Mouse (Mus musculus): ENCODE measurements around the gene Tmie.

The Tmie gene

GRCm38 (mm10) chr9:110879998-110880561 is at the start of gene Tmie:
Tmie (minus strand) TSS chr9:110880113.
- no peak for DNase-seq (ENCODE audit: low spot score in 2 of 2)

GRCm38 (mm10) chr9:110922759-110923158 is 42.8 kb upstream of the Tmie start:
- DNase-seq (ENCODE audit: low spot score in 2 of 2), result peak; percentile 61 to 85

DNA sequence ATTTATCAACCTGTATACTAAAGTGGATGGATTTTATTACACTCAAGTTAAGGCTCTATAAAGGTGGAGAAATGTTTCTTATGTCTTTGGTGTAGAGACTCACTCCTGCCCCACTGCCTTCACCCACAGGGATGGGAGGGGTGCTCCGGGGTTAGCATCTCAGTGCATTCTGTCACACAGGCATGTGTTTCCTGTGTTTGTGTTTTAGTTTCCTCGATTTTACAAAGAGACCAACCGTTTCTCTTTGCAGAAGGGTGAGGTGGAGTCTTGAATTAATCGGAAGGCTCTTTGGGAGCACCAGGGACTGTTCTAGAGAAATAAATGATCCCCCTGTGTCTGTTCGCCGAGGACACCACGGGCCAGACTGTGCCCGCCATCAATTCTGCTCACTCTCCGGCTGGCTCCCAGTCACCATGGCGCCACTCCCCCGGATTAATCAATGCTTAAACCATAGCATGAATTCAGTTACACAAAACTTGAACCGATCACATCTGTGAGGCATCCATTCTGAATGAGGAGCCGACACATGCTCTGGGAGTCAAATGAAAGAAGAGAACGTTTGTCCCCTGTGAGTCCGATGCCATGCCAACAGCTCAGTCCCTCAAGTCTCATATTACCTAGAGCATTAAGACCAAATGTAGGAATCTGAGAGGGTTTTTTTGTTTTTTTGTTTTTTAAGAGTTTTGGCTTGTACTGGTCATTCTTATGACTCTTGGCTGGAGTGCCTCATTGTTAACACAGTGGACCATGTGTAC is 40.9 kb upstream of the Tmie start:
- DNase-seq (ENCODE audit: low spot score in 2 of 2), result no peak

- DNase-seq (ENCODE audit: low spot score in 2 of 2), result no peak
Observed at GRCm38 (mm10) chr9:110916786-110917185, 36.9 kb upstream of the Tmie start, which contains the start of gene Fam240a. Fam240a (minus strand) TSS chr9:110916861.

- no peak for DNase-seq (ENCODE audit: low spot score in 2 of 2)
Observed at GRCm38 (mm10) chr9:110915466-110915865, 35.6 kb upstream of the Tmie start.

GRCm38 (mm10) chr9:110914631-110915236 is 34.8 kb upstream of the Tmie start:
- DNase-seq (ENCODE audit: low spot score in 2 of 2), result no peak

- no peak for DNase-seq (ENCODE audit: low spot score in 2 of 2)
Observed at GRCm38 (mm10) chr9:110909371-110909967, 29.6 kb upstream of the Tmie start.

DNA sequence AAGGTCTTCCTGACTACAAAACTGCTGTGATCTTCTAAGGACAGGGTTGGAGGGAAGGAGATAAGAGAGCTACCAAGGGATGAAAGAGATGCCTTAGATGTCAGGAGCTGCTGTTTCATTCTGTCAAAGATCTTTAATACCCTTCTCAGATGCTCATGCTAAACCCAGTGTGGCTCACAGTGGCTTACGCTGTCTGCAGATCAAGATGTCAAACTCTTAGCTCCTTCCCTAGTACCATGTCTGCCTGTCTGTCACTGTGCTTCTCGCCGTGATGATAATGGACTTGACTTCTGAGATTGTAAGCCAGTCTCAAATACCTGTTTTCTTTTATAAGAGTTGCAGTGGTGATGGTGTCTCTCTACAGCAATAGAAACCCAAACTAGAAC is 28.7 kb upstream of the Tmie start:
- no peak for DNase-seq (ENCODE audit: low spot score in 2 of 2)

GRCm38 (mm10) chr9:110907838-110908630 is 28.1 kb upstream of the Tmie start:
- no peak for DNase-seq (ENCODE audit: low spot score in 2 of 2)

GRCm38 (mm10) chr9:110907201-110907837 is 27.4 kb upstream of the Tmie start:
- DNase-seq (ENCODE audit: low spot score in 2 of 2), result no peak

GRCm38 (mm10) chr9:110902271-110902670 is 22.4 kb upstream of the Tmie start:
- no peak for DNase-seq (ENCODE audit: low spot score in 2 of 2)

- DNase-seq (ENCODE audit: low spot score in 2 of 2), result no peak
Observed at GRCm38 (mm10) chr9:110901204-110901603, 21.3 kb upstream of the Tmie start.

DNA sequence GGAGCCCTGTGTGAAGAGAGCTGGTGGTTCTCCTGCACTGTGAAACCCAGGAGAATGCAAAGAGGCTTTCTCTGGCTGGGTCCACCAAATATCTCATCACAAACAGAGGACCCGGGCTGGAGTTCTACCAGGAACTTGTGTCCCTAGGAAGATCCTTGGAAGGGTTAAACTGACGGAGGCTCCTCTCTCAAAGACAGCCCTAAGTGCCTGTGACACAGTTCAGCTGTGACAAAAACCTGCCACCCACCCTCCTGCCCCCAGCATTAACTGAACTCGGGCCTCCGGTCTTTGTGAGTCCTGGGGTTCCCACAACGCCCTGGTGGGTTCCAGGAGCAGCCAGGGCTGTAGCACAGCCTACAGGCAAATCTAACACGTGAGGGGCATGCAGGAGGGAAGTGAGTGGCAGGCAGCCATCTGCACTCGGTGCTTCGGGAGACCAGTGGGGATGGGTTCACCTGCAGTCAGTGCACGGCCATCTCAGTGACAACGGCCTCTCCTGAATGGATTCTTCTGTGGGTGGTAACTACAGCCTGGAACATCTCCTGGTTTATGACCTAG is 19.6 kb upstream of the Tmie start:
- DNase-seq (ENCODE audit: low spot score in 2 of 2), result no peak

- DNase-seq (ENCODE audit: low spot score in 2 of 2), result no peak
Observed at GRCm38 (mm10) chr9:110896595-110896994, 16.7 kb upstream of the Tmie start.

DNA sequence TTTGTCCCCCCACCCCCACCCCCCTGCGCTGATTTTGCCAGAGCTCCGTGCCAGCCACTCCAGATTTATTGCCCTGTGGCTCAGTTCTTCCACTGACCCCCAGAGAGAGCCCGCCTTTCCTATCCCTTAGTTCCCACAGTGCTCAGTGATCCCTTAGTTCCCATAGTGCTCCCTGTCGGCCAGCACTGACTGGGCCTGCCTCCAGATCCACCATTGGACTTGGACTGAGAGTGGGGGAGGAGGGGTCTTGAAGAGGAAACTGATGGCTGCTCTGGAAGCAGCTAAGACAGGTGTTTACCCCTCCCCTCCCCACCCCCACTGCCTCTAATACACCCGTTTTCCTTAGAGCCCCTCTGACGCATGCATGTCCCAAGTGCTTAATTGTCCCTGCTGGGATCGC is 16.1 kb upstream of the Tmie start:
- DNase-seq (ENCODE audit: low spot score in 2 of 2), result no peak

GRCm38 (mm10) chr9:110895507-110895906 is 15.6 kb upstream of the Tmie start:
- no peak for DNase-seq (ENCODE audit: low spot score in 2 of 2)

DNA sequence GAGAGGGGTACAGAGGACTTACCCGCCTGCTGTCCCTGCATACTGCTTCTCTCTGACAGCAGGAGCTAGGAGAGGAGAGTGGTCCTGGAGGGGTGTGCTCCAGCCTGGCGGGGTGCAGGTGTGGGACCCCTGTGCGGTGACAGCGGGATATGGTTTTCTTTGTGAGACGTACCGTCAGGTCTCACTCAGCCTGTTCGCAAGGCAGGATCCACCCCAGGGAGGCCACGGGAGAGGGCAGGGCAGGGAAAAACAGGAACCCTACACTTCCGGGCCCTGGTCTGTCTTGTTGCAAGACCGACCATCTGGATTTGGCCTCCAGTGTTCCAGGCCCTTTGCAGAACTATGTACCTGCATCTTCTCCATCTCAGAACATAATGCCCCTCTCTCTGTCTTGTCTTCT is 13.5 kb upstream of the Tmie start:
- no peak for DNase-seq (ENCODE audit: low spot score in 2 of 2)

DNA sequence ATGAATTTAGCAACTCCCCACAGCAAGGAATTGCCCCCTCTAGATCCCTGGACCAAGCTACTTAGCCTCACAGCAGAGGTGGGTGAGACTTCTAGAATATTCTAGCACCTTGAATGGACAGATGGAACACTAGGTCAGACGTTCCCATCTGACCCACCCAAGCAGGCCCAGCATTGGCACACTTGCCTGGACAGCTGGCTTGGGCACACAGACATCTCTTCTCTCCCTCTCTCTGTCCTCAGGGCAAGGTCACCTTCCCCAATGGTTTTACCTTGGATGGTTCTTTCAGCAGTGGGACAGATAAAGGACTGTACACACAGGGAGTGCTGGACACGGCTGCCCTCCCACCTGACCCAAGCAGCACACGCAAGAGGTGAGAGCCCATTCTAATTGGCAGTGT is 12.6 kb upstream of the Tmie start:
- no peak for DNase-seq (ENCODE audit: low spot score in 2 of 2)

- no peak for DNase-seq (ENCODE audit: low spot score in 2 of 2)
Observed at GRCm38 (mm10) chr9:110891077-110891828, 11.3 kb upstream of the Tmie start.
